Mouse (Mus musculus) midbrain, embryonic 15.5 days (tissue): ENCODE results near the gene Lrfn4. TPM values are rescaled to one million over a fixed set of nuclear protein-coding genes. Genes with fewer than 3 reads are reported as not detected.

ENCODE experiments used
- ATAC-seq: fragments of 200-750 bp; cut with Nextera tagmentation; replicated peaks from 2 replicates; pipeline ENCODE4 v1.8.0; 2017; ENCODE audit warnings: moderate TSS enrichment
- H3K27ac ChIP-seq: fragments of 300-500 bp; sonication (generic); 2 replicates; pipeline ENCODE4 v1.5.1; 2015; ENCODE audit warnings: mild to moderate bottlenecking, inconsistent platforms
- H3K27me3 ChIP-seq: fragments of 300-500 bp; sonication (generic); replicated peaks from 2 replicates; pipeline ENCODE4 v1.6.1; 2015; ENCODE audit warnings: inconsistent platforms
- H3K36me3 ChIP-seq: fragments of 300-500 bp; sonication (generic); replicated peaks from 2 replicates; pipeline ENCODE4 v1.6.1; 2015; ENCODE audit warnings: inconsistent platforms
- H3K4me1 ChIP-seq: fragments of 300-500 bp; sonication (generic); 2 replicates; pipeline ENCODE4 v1.6.1; 2015; ENCODE audit warnings: inconsistent platforms
- H3K4me2 ChIP-seq: fragments of 300-500 bp; sonication (generic); 2 replicates; pipeline ENCODE4 v1.6.1; 2015; ENCODE audit warnings: inconsistent platforms, mild to moderate bottlenecking, moderate library complexity
- H3K4me3 ChIP-seq: fragments of 300-500 bp; sonication (generic); 2 replicates; pipeline ENCODE4 v1.5.1; 2015; ENCODE audit warnings: mild to moderate bottlenecking, inconsistent platforms
- H3K9ac ChIP-seq: fragments of 300-500 bp; sonication (generic); 2 replicates; pipeline ENCODE4 v1.6.1; 2015; ENCODE audit warnings: mild to moderate bottlenecking, inconsistent platforms
- H3K9me3 ChIP-seq: fragments of 300-500 bp; sonication (generic); 2 replicates; pipeline ENCODE4 v1.6.1; 2016; ENCODE audit warnings: inconsistent platforms
- WGBS: fragments of 180-500 bp; shearing (Covaris S2); methylation state at CpG from one replicate; pipeline ENCODE4 v1.1.7; 2015; ENCODE audit warnings: mixed read lengths; 5-methylcytosine and 5-hydroxymethylcytosine counted together
- polyA plus RNA-seq: library from polyadenylated mRNA; unstranded; fragments of >200 nt; fragmentation: Nextera tagmentation; extraction: Ambion mirVana; gene quantifications from 2 replicates; pipeline ENCODE4 v1.2.1, GENCODE M21; 2015

Gene Lrfn4
- polyA plus RNA-seq = 12.7 and 13.9 TPM in 2 replicates

DNA sequence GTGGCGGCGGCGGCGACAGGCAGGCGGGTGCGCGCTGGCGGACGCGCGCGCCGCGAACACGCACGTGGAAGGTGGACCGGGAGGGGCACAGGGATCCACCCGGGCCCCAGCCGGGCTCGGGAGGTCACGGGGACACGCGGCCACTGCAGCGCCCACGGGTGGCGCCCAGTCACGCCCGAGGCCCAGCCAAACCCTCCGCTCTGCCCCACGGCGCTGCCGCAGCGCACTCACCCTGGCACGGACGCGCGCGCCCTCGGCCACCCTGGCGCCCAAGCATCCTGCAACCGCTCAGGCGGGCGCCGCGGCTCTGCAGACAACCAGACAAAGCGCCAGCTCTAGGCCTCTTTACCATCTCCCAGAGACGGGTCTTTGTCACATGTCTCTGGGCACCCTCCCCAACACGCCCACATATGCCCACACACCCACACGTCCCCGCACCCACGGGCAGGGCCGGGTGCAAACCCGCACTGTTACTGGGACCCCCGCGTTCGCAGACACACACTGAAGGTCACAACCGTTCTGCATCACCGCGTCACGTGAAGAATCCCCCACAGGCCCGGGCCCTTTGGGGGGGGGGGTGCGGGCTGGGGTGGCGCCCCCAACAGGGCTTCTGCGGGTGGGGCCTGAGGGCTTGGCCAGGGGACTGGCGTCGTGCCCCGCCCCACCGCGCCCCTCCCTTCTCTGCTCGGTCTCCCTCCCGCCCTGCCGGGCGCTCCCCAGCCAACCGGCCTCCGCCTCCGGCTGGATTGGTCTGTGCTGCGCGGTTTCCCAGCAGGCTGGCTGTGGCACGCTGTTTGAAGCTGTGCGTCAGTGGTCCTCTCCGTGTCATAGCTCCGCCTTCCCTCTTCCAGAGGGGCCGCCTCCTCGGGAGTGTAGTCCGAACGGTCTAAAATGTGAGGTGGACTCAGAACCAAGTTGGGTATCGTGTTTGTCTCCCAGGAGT is at the start of gene Lrfn4:
Gene Lrfn4, minus strand, starts transcription at position 517 of the 943 bp plus-strand sequence.
- H3K4me2 ChIP-seq = peak within 1 kb of the TSS; percentile 83
- H3K4me3 ChIP-seq = peak within 1 kb of the TSS; percentile 74
- no peaks in the 10 kb centered on the region for H3K9me3 ChIP-seq
- peak within 1 kb of the TSS; percentile 95 for H3K27ac ChIP-seq
- no peaks in the 10 kb centered on the region; the same call in 1 of the 2 replicates for H3K36me3 ChIP-seq
- WGBS = under 1% methylated on average over 67 of the region's 87 CpGs
- no peaks in the 10 kb centered on the region for H3K27me3 ChIP-seq
- peak within 1 kb of the TSS; percentile 91 for H3K9ac ChIP-seq
- peak; percentile 89 for ATAC-seq
- H3K4me1 ChIP-seq = peaks cover 42% of the 10 kb centered on the region

DNA sequence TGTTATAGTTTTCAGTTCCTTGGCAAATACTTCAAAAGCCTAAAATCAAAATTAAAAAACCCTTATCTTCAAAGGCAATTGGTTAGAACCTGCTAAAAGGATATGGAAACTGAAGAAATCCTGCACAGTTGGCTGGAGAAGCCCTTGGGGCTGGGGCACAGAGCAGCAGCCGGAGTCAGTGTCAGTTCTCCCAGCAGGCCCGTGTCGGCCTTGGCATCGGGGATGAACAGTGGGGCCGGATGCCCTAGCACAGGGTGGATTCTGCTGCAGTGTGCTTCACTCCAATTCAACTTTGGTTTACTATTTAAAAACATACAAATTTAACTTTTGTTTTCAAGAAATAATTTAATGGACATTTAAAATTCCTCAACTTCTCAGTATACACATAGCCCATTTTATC is 42.7 kb upstream of the Lrfn4 start:
- Histone ChIP-seq H3K9ac (no peak overlapping the region), H3K36me3 (no peaks in the 10 kb centered on the region), H3K4me2 (no peak overlapping the region), H3K27ac (no peak overlapping the region), H3K9me3 (no peaks in the 10 kb centered on the region), H3K4me3 (no peak overlapping the region), H3K27me3 (no peaks in the 10 kb centered on the region), H3K4me1 (no peaks in the 10 kb centered on the region)
- no peak for ATAC-seq
- 88% methylated on average over 5 of the region's 5 CpGs for WGBS

DNA sequence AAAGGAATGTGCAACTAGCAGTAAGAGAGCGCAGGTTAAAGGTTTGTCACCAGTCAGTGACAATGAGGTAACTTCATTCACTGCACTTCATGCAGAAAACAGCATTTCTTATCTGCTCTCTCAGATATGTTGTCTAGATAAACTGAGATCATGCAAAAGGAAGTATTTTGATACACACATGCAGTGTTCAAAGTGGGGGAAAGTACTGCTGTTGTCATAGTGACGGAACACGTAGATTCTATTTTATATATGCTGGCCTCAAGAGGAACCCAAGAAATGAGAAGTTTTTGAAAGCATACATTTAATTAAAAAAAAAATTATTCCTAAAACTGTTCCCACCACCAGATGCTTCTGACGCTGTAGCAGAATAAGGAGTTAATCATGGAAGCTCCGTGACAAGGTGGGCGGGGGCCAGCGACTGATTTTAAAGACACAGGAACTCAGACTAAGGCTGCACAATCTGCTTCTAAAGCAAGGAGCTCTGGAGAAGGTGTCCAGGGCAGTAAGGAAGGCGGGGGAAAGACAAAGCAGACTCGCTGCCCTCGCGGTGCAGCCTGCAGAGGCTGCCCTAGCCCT is 31.5 kb upstream of the Lrfn4 start:
- no peaks in the 10 kb centered on the region for H3K9me3 ChIP-seq
- no peak overlapping the region for H3K4me2 ChIP-seq
- ATAC-seq = no peak

DNA sequence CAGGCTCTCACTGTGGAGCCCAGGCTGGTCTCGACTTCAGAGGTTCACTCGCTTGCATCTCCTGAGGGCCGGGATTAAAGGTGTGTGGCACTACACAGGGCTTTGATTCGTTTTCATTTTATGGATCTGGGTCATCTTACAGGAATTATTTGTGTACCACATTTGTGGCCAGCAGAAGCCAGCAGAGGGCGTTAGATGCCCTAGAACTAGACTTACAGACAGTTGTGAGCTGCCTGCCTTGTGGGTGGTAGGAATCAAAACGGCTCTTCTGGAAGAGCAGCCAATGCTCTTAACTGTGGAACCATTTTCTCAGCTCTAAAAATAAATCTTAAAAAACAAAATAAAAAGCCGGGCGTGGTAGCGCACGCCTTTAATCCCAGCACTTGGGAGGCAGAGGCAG is 28.8 kb upstream of the Lrfn4 start:
- ATAC-seq = no peak
- no peaks in the 10 kb centered on the region for H3K4me1 ChIP-seq
- H3K27ac ChIP-seq = no peak overlapping the region
- no peak overlapping the region for H3K4me2 ChIP-seq
- no peak overlapping the region for H3K4me3 ChIP-seq
- H3K36me3 ChIP-seq = no peaks in the 10 kb centered on the region
- 46% methylated on average over 10 of the region's 10 CpGs for WGBS
- no peaks in the 10 kb centered on the region for H3K27me3 ChIP-seq
- H3K9me3 ChIP-seq = no peaks in the 10 kb centered on the region
- no peak overlapping the region for H3K9ac ChIP-seq

More for the DNA sequence above, 31.5 kb upstream of the Lrfn4 start:
- 62% methylated on average over 11 of the region's 11 CpGs for WGBS
- no peak overlapping the region for H3K4me3 ChIP-seq
- H3K27ac ChIP-seq = no peak overlapping the region
- H3K9ac ChIP-seq = no peak overlapping the region
- no peaks in the 10 kb centered on the region for H3K4me1 ChIP-seq
- H3K27me3 ChIP-seq = no peaks in the 10 kb centered on the region
- H3K36me3 ChIP-seq = no peaks in the 10 kb centered on the region

DNA sequence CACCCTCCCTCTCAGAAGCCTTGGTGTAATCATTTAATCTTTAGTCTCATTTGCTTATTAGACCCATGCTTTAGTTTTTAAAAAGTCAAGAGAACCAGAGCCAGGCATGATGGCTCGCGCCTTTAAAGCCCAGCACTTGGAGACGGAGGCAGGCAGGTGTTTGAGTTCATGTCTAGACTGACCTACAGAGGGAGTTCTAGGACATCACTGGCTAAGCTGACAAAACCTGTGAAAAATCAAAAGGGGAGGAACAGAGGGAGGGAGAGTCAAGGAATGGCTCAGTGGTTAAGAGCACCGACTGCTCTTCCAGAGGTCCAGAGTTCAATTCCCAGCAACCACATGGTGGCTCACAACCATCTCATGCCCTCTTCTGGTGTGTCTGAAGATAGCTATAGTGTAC is 20.5 kb upstream of the Lrfn4 start:
- no peak for ATAC-seq
- H3K27ac ChIP-seq = no peak overlapping the region
- no peaks in the 10 kb centered on the region for H3K36me3 ChIP-seq
- H3K4me1 ChIP-seq = no peaks in the 10 kb centered on the region
- H3K27me3 ChIP-seq = no peaks in the 10 kb centered on the region
- no peaks in the 10 kb centered on the region for H3K9me3 ChIP-seq
- H3K4me3 ChIP-seq = no peak overlapping the region
- H3K9ac ChIP-seq = no peak overlapping the region
- WGBS = 66% methylated on average over 4 of the region's 4 CpGs
- H3K4me2 ChIP-seq = no peak overlapping the region

DNA sequence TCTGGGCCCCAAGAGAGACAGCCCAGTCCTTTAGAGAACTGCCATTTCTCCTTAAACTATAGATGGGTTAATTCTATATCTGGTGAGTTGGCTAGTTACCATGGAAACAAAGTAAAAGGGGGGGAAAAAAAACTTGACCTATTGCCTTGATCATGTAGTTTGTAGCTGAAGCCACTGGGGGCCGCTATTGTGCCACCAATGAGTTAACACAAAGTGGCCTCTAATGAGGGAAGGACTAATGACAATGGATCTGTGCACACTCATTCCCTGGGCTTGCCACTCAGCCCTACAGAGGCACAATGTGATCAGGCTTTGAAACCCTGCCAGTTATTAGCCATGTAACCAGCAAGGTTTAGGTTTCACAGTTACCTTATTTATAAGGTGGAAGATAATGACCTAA is 13.4 kb upstream of the Lrfn4 start:
- Histone ChIP-seq H3K4me1 (peaks cover 43% of the 10 kb centered on the region), H3K4me2 (no peak overlapping the region), H3K9ac (peak overlapping the region; percentile 41), H3K27me3 (no peaks in the 10 kb centered on the region), H3K9me3 (no peaks in the 10 kb centered on the region), H3K27ac (peak overlapping the region; percentile 68), H3K36me3 (0 out of 2 replicates have a peak, but pooled peaks cover 3% of the 10 kb centered on the region), H3K4me3 (no peak overlapping the region)
- no peak for ATAC-seq
- 0% methylated on average over 1 of the region's 1 CpGs for WGBS

DNA sequence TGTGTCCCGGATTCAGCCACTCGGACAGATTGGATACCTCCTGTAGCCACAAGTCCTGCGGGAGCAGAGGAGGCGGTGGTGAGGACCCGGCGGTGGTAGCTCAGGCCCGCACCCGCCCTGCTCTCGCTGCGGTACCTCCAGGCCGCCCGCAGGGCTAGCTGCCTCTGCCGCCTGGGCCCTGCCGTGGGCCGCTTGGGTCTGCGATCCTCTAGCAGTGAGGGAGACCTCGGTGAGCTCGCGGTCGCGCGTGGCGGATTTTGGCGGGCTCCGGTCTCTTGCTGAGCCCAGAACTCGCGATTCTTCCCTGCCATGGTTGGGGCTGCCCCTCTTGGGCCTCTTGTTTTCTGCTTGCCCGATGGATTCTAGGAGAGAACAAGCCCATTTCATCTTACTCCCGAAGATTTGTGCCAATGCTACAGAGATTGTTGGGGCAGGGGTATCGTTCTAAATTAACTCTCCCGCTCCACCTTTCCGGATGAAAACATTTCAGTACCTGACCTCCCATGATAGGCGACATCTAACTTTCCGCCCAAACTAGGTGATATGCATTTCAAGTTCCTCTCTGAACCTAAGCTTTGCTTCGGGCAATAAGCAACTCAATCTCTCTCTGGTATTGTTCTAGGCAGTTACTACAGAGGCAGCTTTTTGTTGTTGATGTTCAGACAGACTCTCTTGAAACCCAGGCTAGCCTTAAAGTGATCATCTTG is 10.5 kb upstream of the Lrfn4 start:
- Histone ChIP-seq H3K4me1 (peaks cover 43% of the 10 kb centered on the region), H3K4me2 (peak overlapping the region; percentile 95), H3K27me3 (no peaks in the 10 kb centered on the region), H3K4me3 (peak overlapping the region; percentile 82), H3K36me3 (peaks cover 17% of the 10 kb centered on the region), H3K27ac (peak overlapping the region; percentile 92), H3K9me3 (no peaks in the 10 kb centered on the region), H3K9ac (peak overlapping the region; percentile 82)
- peak; percentile 62 for ATAC-seq
- WGBS = 2% methylated on average over 35 of the region's 35 CpGs

DNA sequence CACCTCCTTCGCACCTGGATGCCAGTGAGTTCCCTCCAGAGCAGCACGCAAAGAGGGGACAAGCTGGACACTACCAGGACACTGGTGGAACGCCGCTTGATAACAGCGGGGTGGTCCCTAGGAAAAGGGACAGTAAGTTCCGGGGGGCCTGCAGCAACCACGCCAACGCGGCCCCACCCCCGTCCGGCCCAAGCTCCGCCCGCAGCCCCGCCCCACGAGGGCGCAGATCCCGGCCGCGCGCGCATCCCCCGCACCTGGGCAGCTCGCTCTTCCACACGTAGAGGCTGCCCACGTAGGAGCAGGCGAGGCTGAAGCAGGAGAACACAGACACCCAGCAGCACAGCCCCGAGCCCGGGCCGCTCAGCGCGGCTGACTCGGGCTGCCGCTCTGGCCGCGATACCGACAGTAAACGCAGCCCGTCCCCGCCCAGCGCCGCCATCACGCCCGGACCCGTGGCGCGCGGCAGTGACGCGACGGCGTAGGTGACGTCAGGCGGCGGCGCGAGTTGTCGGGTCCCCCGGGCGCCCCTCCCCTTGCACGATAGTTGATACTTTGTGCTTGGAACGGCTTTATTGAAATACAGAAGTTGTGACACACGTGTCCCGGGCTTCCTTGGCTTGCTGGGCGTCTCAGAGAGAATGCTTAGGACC is 9.8 kb upstream of the Lrfn4 start, which contains the start of gene Rce1:
Gene Rce1, minus strand, starts transcription at position 463 of the 650 bp plus-strand sequence.
- H3K4me3 ChIP-seq = peak within 1 kb of the TSS; percentile 82
- peak within 1 kb of the TSS; percentile 82 for H3K9ac ChIP-seq
- H3K36me3 ChIP-seq = peaks cover 17% of the 10 kb centered on the region
- H3K27ac ChIP-seq = peak within 1 kb of the TSS; percentile 92
- H3K4me1 ChIP-seq = peaks cover 43% of the 10 kb centered on the region
- WGBS = under 1% methylated on average over 64 of the region's 64 CpGs
- H3K4me2 ChIP-seq = peak within 1 kb of the TSS; percentile 95
- ATAC-seq = peak; percentile 89
- H3K27me3 ChIP-seq = no peaks in the 10 kb centered on the region
- no peaks in the 10 kb centered on the region for H3K9me3 ChIP-seq

DNA sequence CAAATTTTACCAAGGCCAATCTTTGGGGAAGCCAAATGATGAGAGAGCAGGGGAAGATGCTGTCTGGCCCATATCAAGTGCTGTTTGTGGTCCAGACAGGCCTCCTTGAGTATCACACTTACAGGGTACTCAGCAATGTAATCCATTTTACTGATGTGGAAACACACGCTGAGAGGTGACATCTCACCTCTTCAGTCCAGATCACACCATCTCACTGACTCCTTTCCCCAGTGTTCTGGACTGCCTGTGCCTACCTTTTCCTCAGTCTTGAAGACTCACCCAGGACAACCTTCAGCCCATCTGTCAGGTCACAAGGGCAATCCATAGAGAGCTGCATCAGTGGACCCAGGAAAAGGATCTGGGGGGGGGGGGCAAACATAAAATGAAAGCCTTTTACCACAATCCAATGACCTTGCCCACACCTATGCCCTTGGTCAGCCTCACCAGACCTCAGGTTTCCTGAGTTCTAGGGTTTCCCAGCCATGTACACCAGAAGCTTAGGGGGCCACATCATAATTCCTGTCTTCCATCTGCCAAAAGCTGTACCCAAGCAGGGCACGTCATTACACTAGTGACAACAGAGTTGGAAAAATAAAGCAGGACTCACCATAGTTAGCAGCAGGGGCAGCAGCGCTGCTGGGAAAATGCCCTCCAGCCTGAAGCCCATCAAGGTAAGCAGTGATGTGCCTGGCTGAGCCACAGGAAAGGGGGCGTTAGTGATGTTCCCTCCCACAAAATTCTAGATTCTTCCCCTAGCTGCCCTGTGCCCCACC is 9.1 kb upstream of the Lrfn4 start:
- 24% methylated on average over 4 of the region's 4 CpGs for WGBS
- H3K27ac ChIP-seq = peak overlapping the region; percentile 92
- H3K36me3 ChIP-seq = peaks cover 17% of the 10 kb centered on the region
- H3K4me2 ChIP-seq = peak overlapping the region; percentile 95
- no peaks in the 10 kb centered on the region for H3K27me3 ChIP-seq
- peak; percentile 4; the same call in 1 of the 2 replicates for ATAC-seq
- no peaks in the 10 kb centered on the region for H3K9me3 ChIP-seq
- peak overlapping the region; percentile 82 for H3K9ac ChIP-seq
- H3K4me3 ChIP-seq = peak overlapping the region; percentile 82
- H3K4me1 ChIP-seq = peaks cover 43% of the 10 kb centered on the region

DNA sequence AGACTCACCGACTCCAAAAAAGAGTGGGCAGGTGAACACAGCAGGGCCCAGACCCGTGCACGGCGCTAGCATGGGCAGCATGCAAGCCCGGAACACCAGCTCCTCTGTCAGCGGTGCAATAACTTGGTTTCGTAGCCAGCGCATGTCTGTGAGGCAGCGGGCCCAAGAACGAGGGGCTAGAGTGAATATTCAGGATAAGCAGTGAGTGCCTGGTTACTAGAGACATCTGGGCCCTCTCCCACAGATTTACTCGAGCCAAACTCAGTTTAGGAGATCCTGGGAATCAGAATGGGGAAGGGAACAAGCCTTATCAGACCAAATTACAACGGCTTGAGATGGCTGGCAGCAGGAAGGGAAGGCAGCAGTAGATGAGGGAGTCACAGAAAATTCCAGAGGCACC is 8.5 kb upstream of the Lrfn4 start:
- H3K27me3 ChIP-seq = no peaks in the 10 kb centered on the region
- H3K9me3 ChIP-seq = no peaks in the 10 kb centered on the region
- peaks cover 17% of the 10 kb centered on the region for H3K36me3 ChIP-seq
- no peak overlapping the region for H3K27ac ChIP-seq
- peaks cover 39% of the 10 kb centered on the region for H3K4me1 ChIP-seq
- ATAC-seq = no peak
- peak overlapping the region; percentile 82; the same call in 1 of the 2 replicates for H3K4me3 ChIP-seq
- 95% methylated on average over 12 of the region's 12 CpGs for WGBS
- H3K9ac ChIP-seq = peak overlapping the region; percentile 82
- 0 out of 2 replicates have a peak overlapping the region, but pooled peaks have one; percentile 95 for H3K4me2 ChIP-seq

DNA sequence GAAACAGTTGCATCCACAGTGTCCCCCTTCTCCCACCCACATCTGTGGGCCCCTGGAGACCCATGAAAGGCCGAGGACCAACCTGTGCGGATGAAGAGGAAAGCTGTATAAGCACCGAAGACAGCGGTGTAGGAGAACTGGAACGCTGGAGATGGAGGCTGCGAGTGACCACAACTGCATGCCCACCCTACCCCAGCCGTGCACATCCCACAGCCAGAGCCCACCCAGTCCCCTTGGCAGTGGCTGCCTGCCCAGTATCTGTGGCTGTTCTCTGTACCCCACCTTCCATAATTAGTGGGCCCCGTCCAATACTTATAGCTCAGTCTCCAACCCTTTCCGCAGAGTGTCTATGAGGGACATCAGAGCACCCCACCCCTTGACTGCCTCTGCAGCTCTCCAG is 8.0 kb upstream of the Lrfn4 start:
- Histone ChIP-seq H3K9me3 (no peaks in the 10 kb centered on the region), H3K4me3 (no peak overlapping the region), H3K36me3 (peaks cover 17% of the 10 kb centered on the region), H3K4me2 (no peak overlapping the region), H3K27ac (no peak overlapping the region), H3K27me3 (no peaks in the 10 kb centered on the region), H3K4me1 (peaks cover 33% of the 10 kb centered on the region), H3K9ac (no peak overlapping the region)
- 97% methylated on average over 9 of the region's 9 CpGs for WGBS
- no peak for ATAC-seq
